Mouse (Mus musculus) heart, embryonic 12.5 days (tissue): ENCODE results near the gene Rdx. TPM values are rescaled to one million over a fixed set of nuclear protein-coding genes. Genes with fewer than 3 reads are reported as not detected.

Experiments
- ATAC-seq: fragments of 200-750 bp; cut with Nextera tagmentation; 2 replicates; pipeline ENCODE4 v1.8.0; 2017; ENCODE audit warnings: moderate TSS enrichment, moderate library complexity; ENCODE audit not compliant: insufficient number of reproducible peaks, low FRiP score
- H3K27ac ChIP-seq: fragments of 300-500 bp; sonication (generic); 2 replicates; pipeline ENCODE4 v1.5.1; 2016; ENCODE audit warnings: mild to moderate bottlenecking, moderate library complexity; ENCODE audit not compliant: poor library complexity, severe bottlenecking
- H3K27me3 ChIP-seq: fragments of 300-500 bp; sonication (generic); replicated peaks from 2 replicates; pipeline ENCODE4 v1.6.1; 2016; ENCODE audit warnings: mild to moderate bottlenecking, moderate library complexity
- H3K36me3 ChIP-seq: fragments of 300-500 bp; sonication (generic); 2 replicates; pipeline ENCODE4 v1.6.1; 2016; ENCODE audit warnings: mild to moderate bottlenecking, moderate library complexity
- H3K4me1 ChIP-seq: fragments of 300-500 bp; sonication (generic); replicated peaks from 2 replicates; pipeline ENCODE4 v1.6.1; 2016; ENCODE audit warnings: mild to moderate bottlenecking
- H3K4me2 ChIP-seq: fragments of 300-500 bp; sonication (generic); 2 replicates; pipeline ENCODE4 v1.6.1; 2016; ENCODE audit warnings: mild to moderate bottlenecking, moderate library complexity
- H3K4me3 ChIP-seq: fragments of 300-500 bp; sonication (generic); 2 replicates; pipeline ENCODE4 v1.5.1; 2016; ENCODE audit warnings: mild to moderate bottlenecking
- H3K9ac ChIP-seq: fragments of 300-500 bp; sonication (generic); 2 replicates; pipeline ENCODE4 v1.6.1; 2016; ENCODE audit warnings: mild to moderate bottlenecking, moderate library complexity
- H3K9me3 ChIP-seq: fragments of 300-500 bp; sonication (generic); replicated peaks from 2 replicates; pipeline ENCODE4 v1.6.1; 2016; ENCODE audit warnings: mild to moderate bottlenecking, moderate library complexity
- WGBS: fragments of 180-500 bp; shearing (Covaris S2); methylation state at CpG from one replicate; pipeline ENCODE4 v1.1.7; 2016; 5-methylcytosine and 5-hydroxymethylcytosine counted together
- polyA plus RNA-seq: library from polyadenylated mRNA; unstranded; fragments of >200 nt; fragmentation: Nextera tagmentation; extraction: Ambion mirVana; gene quantifications from 2 replicates; pipeline ENCODE4 v1.2.1, GENCODE M21; 2016

The Rdx gene
- polyA plus RNA-seq = 170 and 175 TPM in 2 replicates

GRCm38 (mm10) chr9:52047129-52047820 is at the start of gene Rdx:
Gene Rdx (plus strand): TSS chr9:52047173.
- Histone ChIP-seq H3K4me1 (peaks cover 19% of the 10 kb centered on the region), H3K4me3 (peak within 1 kb of the TSS; percentile 97), H3K27me3 (no peaks in the 10 kb centered on the region), H3K9me3 (no peaks in the 10 kb centered on the region), H3K4me2 (peak within 1 kb of the TSS; percentile 75), H3K36me3 (no peaks in the 10 kb centered on the region), H3K9ac (peak within 1 kb of the TSS; percentile 99), H3K27ac (peak within 1 kb of the TSS; percentile 99)
- ATAC-seq = peak; percentile 11; the same call in 1 of the 2 replicates
- 2% methylated on average over 17 of the region's 17 CpGs for WGBS

- no peaks in the 10 kb centered on the region for H3K36me3 ChIP-seq
- no peak for ATAC-seq
- 24% methylated on average over 4 of the region's 4 CpGs for WGBS
- H3K27ac ChIP-seq = no peak overlapping the region
- no peak overlapping the region for H3K4me3 ChIP-seq
- no peak overlapping the region for H3K9ac ChIP-seq
- no peaks in the 10 kb centered on the region for H3K9me3 ChIP-seq
- H3K27me3 ChIP-seq = no peaks in the 10 kb centered on the region
- no peak overlapping the region for H3K4me2 ChIP-seq
- H3K4me1 ChIP-seq = peaks cover 8% of the 10 kb centered on the region
These were observed 43.5 kb upstream of the Rdx start for GRCm38 (mm10) chr9:52003501-52003900.

GRCm38 (mm10) chr9:52007341-52007740 is 39.6 kb upstream of the Rdx start:
- no peaks in the 10 kb centered on the region for H3K36me3 ChIP-seq
- H3K27me3 ChIP-seq = no peaks in the 10 kb centered on the region
- no peak overlapping the region for H3K4me3 ChIP-seq
- ATAC-seq = no peak
- no peak overlapping the region for H3K27ac ChIP-seq
- no peaks in the 10 kb centered on the region for H3K9me3 ChIP-seq
- WGBS = 26% methylated on average over 2 of the region's 2 CpGs
- no peak overlapping the region for H3K9ac ChIP-seq
- no peak overlapping the region for H3K4me2 ChIP-seq
- H3K4me1 ChIP-seq = peaks cover 8% of the 10 kb centered on the region

- H3K4me3 ChIP-seq = no peak overlapping the region
- no peak overlapping the region for H3K4me2 ChIP-seq
- H3K27ac ChIP-seq = no peak overlapping the region
- no peak overlapping the region for H3K9ac ChIP-seq
- H3K36me3 ChIP-seq = no peaks in the 10 kb centered on the region
- H3K27me3 ChIP-seq = no peaks in the 10 kb centered on the region
- H3K9me3 ChIP-seq = no peaks in the 10 kb centered on the region
- WGBS = 66% methylated on average over 1 of the region's 1 CpGs
- H3K4me1 ChIP-seq = peaks cover 6% of the 10 kb centered on the region
- ATAC-seq = no peak
These were observed 38.5 kb upstream of the Rdx start for GRCm38 (mm10) chr9:52008511-52008910.

GRCm38 (mm10) chr9:52012311-52012710 is 34.7 kb upstream of the Rdx start:
- Histone ChIP-seq H3K4me1 (no peaks in the 10 kb centered on the region), H3K4me2 (no peak overlapping the region), H3K27ac (no peak overlapping the region), H3K9ac (no peak overlapping the region), H3K27me3 (no peaks in the 10 kb centered on the region), H3K9me3 (no peaks in the 10 kb centered on the region), H3K4me3 (no peak overlapping the region), H3K36me3 (no peaks in the 10 kb centered on the region)
- WGBS = 86% methylated on average over 1 of the region's 1 CpGs
- no peak for ATAC-seq

GRCm38 (mm10) chr9:52012781-52013436 is 34.1 kb upstream of the Rdx start:
- Histone ChIP-seq H3K9ac (no peak overlapping the region), H3K4me2 (no peak overlapping the region), H3K9me3 (no peaks in the 10 kb centered on the region), H3K36me3 (no peaks in the 10 kb centered on the region), H3K4me3 (no peak overlapping the region), H3K27ac (no peak overlapping the region), H3K27me3 (no peaks in the 10 kb centered on the region), H3K4me1 (no peaks in the 10 kb centered on the region)
- no peak for ATAC-seq
- WGBS = 60% methylated on average over 5 of the region's 5 CpGs

GRCm38 (mm10) chr9:52013900-52014455 is 33.0 kb upstream of the Rdx start:
- Histone ChIP-seq H3K4me1 (no peaks in the 10 kb centered on the region), H3K36me3 (no peaks in the 10 kb centered on the region), H3K27me3 (no peaks in the 10 kb centered on the region), H3K9me3 (no peaks in the 10 kb centered on the region), H3K4me3 (no peak overlapping the region), H3K9ac (no peak overlapping the region), H3K4me2 (no peak overlapping the region), H3K27ac (no peak overlapping the region)
- no peak for ATAC-seq
- 55% methylated on average over 5 of the region's 5 CpGs for WGBS

- no peaks in the 10 kb centered on the region for H3K36me3 ChIP-seq
- no peak overlapping the region for H3K4me3 ChIP-seq
- H3K27me3 ChIP-seq = no peaks in the 10 kb centered on the region
- WGBS = 78% methylated on average over 3 of the region's 3 CpGs
- H3K27ac ChIP-seq = no peak overlapping the region
- no peak for ATAC-seq
- H3K4me2 ChIP-seq = no peak overlapping the region
- H3K9ac ChIP-seq = no peak overlapping the region
- H3K4me1 ChIP-seq = no peaks in the 10 kb centered on the region
- H3K9me3 ChIP-seq = no peaks in the 10 kb centered on the region
These were observed 29.9 kb upstream of the Rdx start for GRCm38 (mm10) chr9:52017091-52017490.

GRCm38 (mm10) chr9:52017824-52018223 is 29.1 kb upstream of the Rdx start:
- Histone ChIP-seq H3K4me3 (no peak overlapping the region), H3K4me2 (no peak overlapping the region), H3K4me1 (no peaks in the 10 kb centered on the region), H3K27ac (no peak overlapping the region), H3K27me3 (no peaks in the 10 kb centered on the region), H3K9ac (no peak overlapping the region), H3K9me3 (no peaks in the 10 kb centered on the region), H3K36me3 (no peaks in the 10 kb centered on the region)
- 67% methylated on average over 2 of the region's 2 CpGs for WGBS
- no peak for ATAC-seq

- H3K9me3 ChIP-seq = no peaks in the 10 kb centered on the region
- no peaks in the 10 kb centered on the region for H3K4me1 ChIP-seq
- no peak overlapping the region for H3K9ac ChIP-seq
- no peaks in the 10 kb centered on the region for H3K27me3 ChIP-seq
- no peak overlapping the region for H3K27ac ChIP-seq
- 81% methylated on average over 1 of the region's 1 CpGs for WGBS
- no peak for ATAC-seq
- H3K36me3 ChIP-seq = no peaks in the 10 kb centered on the region
- H3K4me2 ChIP-seq = no peak overlapping the region
- no peak overlapping the region for H3K4me3 ChIP-seq
These were observed 28.5 kb upstream of the Rdx start for GRCm38 (mm10) chr9:52018505-52018904.

GRCm38 (mm10) chr9:52027257-52028020 is 19.5 kb upstream of the Rdx start:
- Histone ChIP-seq H3K36me3 (no peaks in the 10 kb centered on the region), H3K27me3 (no peaks in the 10 kb centered on the region), H3K4me3 (no peak overlapping the region), H3K27ac (peak overlapping the region; percentile 74), H3K4me2 (0 out of 2 replicates have a peak overlapping the region, but pooled peaks have one; percentile 14), H3K9ac (no peak overlapping the region), H3K9me3 (no peaks in the 10 kb centered on the region), H3K4me1 (peaks cover 23% of the 10 kb centered on the region)
- WGBS = 12% methylated on average over 5 of the region's 5 CpGs
- peak; percentile 87 for ATAC-seq
